Mouse (Mus musculus): ENCODE results near the gene Gtf2a1l. TPM values are rescaled to one million over a fixed set of nuclear protein-coding genes. Genes with fewer than 3 reads are reported as not detected.

The Gtf2a1l gene
- polyA plus RNA-seq, 1 experiment from 2014 or later: 0.36 TPM

- peak overlapping the region; percentile 52; the same call in 1 of the 2 replicates for H3K4me2 ChIP-seq (replicated peaks)
- H3K27ac ChIP-seq: peak overlapping the region; percentile 93
- H3K27me3 ChIP-seq (replicated peaks): no peaks in the 10 kb centered on the region
- H3K9ac ChIP-seq: 0 out of 2 replicates have a peak overlapping the region, but pooled peaks have one; percentile 33
- H3K4me1 ChIP-seq (replicated peaks): peaks cover 40% of the 10 kb centered on the region
- H3K4me3 ChIP-seq (replicated peaks): no peak overlapping the region
- no peak for ATAC-seq
- no peaks in the 10 kb centered on the region for H3K9me3 ChIP-seq
- 0 out of 2 replicates have a peak, but pooled peaks cover 2% of the 10 kb centered on the region for H3K36me3 ChIP-seq
- WGBS: 77% methylated on average over 3 of the region's 3 CpGs
Observed at GRCm38 (mm10) chr17:88630554-88630948, 37.9 kb upstream of the Gtf2a1l start.

- no peaks in the 10 kb centered on the region for H3K9me3 ChIP-seq
- peaks cover 23% of the 10 kb centered on the region for H3K4me1 ChIP-seq (replicated peaks)
- no peak overlapping the region for H3K4me2 ChIP-seq (replicated peaks)
- whole genome bisulfite sequencing: 77% methylated on average over 3 of the region's 3 CpGs
- H3K36me3 ChIP-seq: peaks cover 12% of the 10 kb centered on the region; the same call in 1 of the 2 replicates
- H3K27ac ChIP-seq: no peak overlapping the region
- no peak for ATAC-seq
- no peak overlapping the region for H3K4me3 ChIP-seq (replicated peaks)
- no peak overlapping the region for H3K9ac ChIP-seq
- H3K27me3 ChIP-seq (replicated peaks): no peaks in the 10 kb centered on the region
Observed at GRCm38 (mm10) chr17:88632631-88633030, 35.8 kb upstream of the Gtf2a1l start.

GRCm38 (mm10) chr17:88636076-88636475 is 32.4 kb upstream of the Gtf2a1l start:
- no peak for ATAC-seq
- Histone ChIP-seq H3K36me3 (peaks cover 12% of the 10 kb centered on the region; the same call in 1 of the 2 replicates), H3K27ac (no peak overlapping the region), H3K4me3 (replicated peaks) (no peak overlapping the region), H3K9ac (no peak overlapping the region), H3K4me2 (replicated peaks) (no peak overlapping the region), H3K4me1 (replicated peaks) (0 out of 2 replicates have a peak, but pooled peaks cover 3% of the 10 kb centered on the region), H3K9me3 (no peaks in the 10 kb centered on the region), H3K27me3 (replicated peaks) (no peaks in the 10 kb centered on the region)
- 82% methylated on average over 14 of the region's 14 CpGs for WGBS

- WGBS: 48% methylated on average over 12 of the region's 12 CpGs
- Histone ChIP-seq H3K4me3 (replicated peaks) (no peak overlapping the region), H3K27ac (no peak overlapping the region), H3K4me2 (replicated peaks) (no peak overlapping the region), H3K27me3 (replicated peaks) (no peaks in the 10 kb centered on the region), H3K36me3 (peaks cover 12% of the 10 kb centered on the region; the same call in 1 of the 2 replicates), H3K4me1 (replicated peaks) (0 out of 2 replicates have a peak, but pooled peaks cover 3% of the 10 kb centered on the region), H3K9ac (no peak overlapping the region), H3K9me3 (no peaks in the 10 kb centered on the region)
- no peak for ATAC-seq
Observed at GRCm38 (mm10) chr17:88636587-88636986, 31.9 kb upstream of the Gtf2a1l start.

- H3K27me3 ChIP-seq (replicated peaks): no peaks in the 10 kb centered on the region
- H3K4me1 ChIP-seq (replicated peaks): 0 out of 2 replicates have a peak, but pooled peaks cover 3% of the 10 kb centered on the region
- H3K9ac ChIP-seq: no peak overlapping the region
- no peaks in the 10 kb centered on the region for H3K9me3 ChIP-seq
- peak; percentile 72 for ATAC-seq
- H3K4me3 ChIP-seq (replicated peaks): no peak overlapping the region
- WGBS: 25% methylated on average over 6 of the region's 6 CpGs
- peaks cover 6% of the 10 kb centered on the region; the same call in 1 of the 2 replicates for H3K36me3 ChIP-seq
- H3K27ac ChIP-seq: no peak overlapping the region
- no peak overlapping the region for H3K4me2 ChIP-seq (replicated peaks)
Observed at GRCm38 (mm10) chr17:88641012-88641411, 27.4 kb upstream of the Gtf2a1l start.

- no peak for ATAC-seq
- Histone ChIP-seq H3K27me3 (replicated peaks) (no peaks in the 10 kb centered on the region), H3K36me3 (peaks cover 2% of the 10 kb centered on the region; the same call in 1 of the 2 replicates), H3K4me3 (replicated peaks) (no peak overlapping the region), H3K9ac (no peak overlapping the region), H3K9me3 (no peaks in the 10 kb centered on the region), H3K4me2 (replicated peaks) (no peak overlapping the region), H3K27ac (no peak overlapping the region), H3K4me1 (replicated peaks) (0 out of 2 replicates have a peak, but pooled peaks cover 3% of the 10 kb centered on the region)
- WGBS: 85% methylated on average over 8 of the region's 8 CpGs
Observed at GRCm38 (mm10) chr17:88641836-88642235, 26.6 kb upstream of the Gtf2a1l start.

GRCm38 (mm10) chr17:88644876-88645275 is 23.6 kb upstream of the Gtf2a1l start:
- no peak overlapping the region for H3K9ac ChIP-seq
- whole genome bisulfite sequencing: 82% methylated on average over 7 of the region's 7 CpGs
- H3K9me3 ChIP-seq: no peaks in the 10 kb centered on the region
- no peak overlapping the region for H3K27ac ChIP-seq
- no peak overlapping the region for H3K4me2 ChIP-seq (replicated peaks)
- ATAC-seq: no peak
- no peaks in the 10 kb centered on the region; the same call in 1 of the 2 replicates for H3K36me3 ChIP-seq
- 0 out of 2 replicates have a peak, but pooled peaks cover 3% of the 10 kb centered on the region for H3K4me1 ChIP-seq (replicated peaks)
- no peaks in the 10 kb centered on the region for H3K27me3 ChIP-seq (replicated peaks)
- H3K4me3 ChIP-seq (replicated peaks): no peak overlapping the region

GRCm38 (mm10) chr17:88645299-88645698 is 23.2 kb upstream of the Gtf2a1l start:
- WGBS: 89% methylated on average over 11 of the region's 11 CpGs

GRCm38 (mm10) chr17:88647149-88647548 is 21.3 kb upstream of the Gtf2a1l start:
- H3K4me3 ChIP-seq (replicated peaks): no peak overlapping the region
- ATAC-seq: no peak
- 90% methylated on average over 3 of the region's 3 CpGs for WGBS

More at GRCm38 (mm10) chr17:88645299-88645698, 23.2 kb upstream of the Gtf2a1l start:
- no peak overlapping the region for H3K4me2 ChIP-seq (replicated peaks)
- H3K36me3 ChIP-seq: no peaks in the 10 kb centered on the region; the same call in 1 of the 2 replicates
- no peak overlapping the region for H3K4me3 ChIP-seq (replicated peaks)
- H3K9ac ChIP-seq: no peak overlapping the region
- no peak for ATAC-seq
- 0 out of 2 replicates have a peak, but pooled peaks cover 3% of the 10 kb centered on the region for H3K4me1 ChIP-seq (replicated peaks)
- H3K27me3 ChIP-seq (replicated peaks): no peaks in the 10 kb centered on the region
- no peak overlapping the region for H3K27ac ChIP-seq
- no peaks in the 10 kb centered on the region for H3K9me3 ChIP-seq

GRCm38 (mm10) chr17:88652010-88652409 is 16.4 kb upstream of the Gtf2a1l start:
- Histone ChIP-seq H3K4me1 (replicated peaks) (no peaks in the 10 kb centered on the region), H3K4me2 (replicated peaks) (no peak overlapping the region), H3K9ac (no peak overlapping the region), H3K27ac (no peak overlapping the region), H3K9me3 (no peaks in the 10 kb centered on the region), H3K4me3 (replicated peaks) (no peak overlapping the region), H3K27me3 (replicated peaks) (no peaks in the 10 kb centered on the region), H3K36me3 (no peaks in the 10 kb centered on the region; the same call in 1 of the 2 replicates)
- WGBS: 5% methylated on average over 9 of the region's 9 CpGs
- no peak for ATAC-seq

More at GRCm38 (mm10) chr17:88647149-88647548, 21.3 kb upstream of the Gtf2a1l start:
- Histone ChIP-seq H3K27ac (no peak overlapping the region), H3K9me3 (no peaks in the 10 kb centered on the region), H3K36me3 (no peaks in the 10 kb centered on the region; the same call in 1 of the 2 replicates), H3K4me1 (replicated peaks) (no peaks in the 10 kb centered on the region), H3K4me2 (replicated peaks) (no peak overlapping the region), H3K27me3 (replicated peaks) (no peaks in the 10 kb centered on the region), H3K9ac (no peak overlapping the region)

- H3K27ac ChIP-seq: no peak overlapping the region
- H3K27me3 ChIP-seq (replicated peaks): no peaks in the 10 kb centered on the region
- WGBS: 21% methylated on average over 21 of the region's 21 CpGs
- H3K9me3 ChIP-seq: no peaks in the 10 kb centered on the region
- ATAC-seq: peak; percentile 77
- H3K9ac ChIP-seq: no peak overlapping the region
- H3K4me2 ChIP-seq (replicated peaks): no peak overlapping the region
- no peak overlapping the region for H3K4me3 ChIP-seq (replicated peaks)
- H3K36me3 ChIP-seq: no peaks in the 10 kb centered on the region; the same call in 1 of the 2 replicates
- H3K4me1 ChIP-seq (replicated peaks): no peaks in the 10 kb centered on the region
Observed at GRCm38 (mm10) chr17:88652702-88653374, 15.6 kb upstream of the Gtf2a1l start.

GRCm38 (mm10) chr17:88653375-88653769 is 15.1 kb upstream of the Gtf2a1l start:
- no peaks in the 10 kb centered on the region for H3K9me3 ChIP-seq
- no peak for ATAC-seq
- H3K4me2 ChIP-seq (replicated peaks): no peak overlapping the region
- H3K27ac ChIP-seq: no peak overlapping the region
- 77% methylated on average over 4 of the region's 4 CpGs for WGBS
- no peak overlapping the region for H3K4me3 ChIP-seq (replicated peaks)
- H3K36me3 ChIP-seq: no peaks in the 10 kb centered on the region; the same call in 1 of the 2 replicates
- H3K9ac ChIP-seq: no peak overlapping the region
- no peaks in the 10 kb centered on the region for H3K4me1 ChIP-seq (replicated peaks)
- H3K27me3 ChIP-seq (replicated peaks): no peaks in the 10 kb centered on the region
